Mouse (Mus musculus) MEL (cell line): ENCODE measurements around the gene 1700013G24Rik.

Experiments
- CHD2 ChIP-seq: IDR thresholded peaks from 2 replicates; pipeline ENCODE4 v1.6.1; 2011; ENCODE audit warnings: low read length, improper control_type of control experiment
- CTCF ChIP-seq, 3 experiments: IDR thresholded peaks in 2 of 3; conservative IDR thresholded peaks in 1 of 3; 2 replicates each; pipeline ENCODE4 v1.5.1; 2011 to 2012; ENCODE audit warnings: low read length in 3 of 3, low read depth in 2 of 3, mild to moderate bottlenecking in 2 of 3, improper control_type of control experiment in 1 of 3, inconsistent platforms in 1 of 3, mixed read lengths in 1 of 3, moderate library complexity in 1 of 3; ENCODE audit not compliant: control insufficient read depth in 1 of 3, insufficient read depth in 1 of 3, poor library complexity in 1 of 3, severe bottlenecking in 1 of 3
- E2F4 ChIP-seq: IDR thresholded peaks from 2 replicates; pipeline ENCODE4 v1.6.1; 2011; ENCODE audit warnings: low read depth, low read length, improper control_type of control experiment, borderline replicate concordance
- GATA1 ChIP-seq: IDR thresholded peaks from 2 replicates; pipeline ENCODE4 v1.6.1; 2011; ENCODE audit warnings: low read depth, low read length, improper control_type of control experiment
- HCFC1 ChIP-seq: IDR thresholded peaks from 2 replicates; pipeline ENCODE4 v1.6.1; 2012; ENCODE audit warnings: low read depth, mild to moderate bottlenecking, inconsistent platforms, low read length, improper control_type of control experiment, moderate library complexity
- MEF2A ChIP-seq: IDR thresholded peaks from 2 replicates; pipeline ENCODE4 v1.6.1; 2014; ENCODE audit warnings: low read depth, mild to moderate bottlenecking, inconsistent platforms, low read length, improper control_type of control experiment; ENCODE audit not compliant: poor library complexity, insufficient replicate concordance, severe bottlenecking; ENCODE audit errors: extremely low read depth
- MXI1 ChIP-seq: IDR thresholded peaks from 2 replicates; pipeline ENCODE4 v1.6.1; 2011; ENCODE audit warnings: mild to moderate bottlenecking, low read depth, low read length, improper control_type of control experiment
- MYC ChIP-seq: IDR thresholded peaks from 2 replicates; pipeline ENCODE4 v1.6.1; 2011; ENCODE audit warnings: low read depth, mild to moderate bottlenecking, low read length, improper control_type of control experiment, moderate library complexity
- POLR2A ChIP-seq, 2 experiments: IDR thresholded peaks; 2 replicates each; pipeline ENCODE4 v1.6.1; 2011 to 2012; ENCODE audit warnings: low read length in 2 of 2, mild to moderate bottlenecking in 2 of 2, control low read depth in 1 of 2, improper control_type of control experiment in 1 of 2, low read depth in 1 of 2, moderate library complexity in 1 of 2; ENCODE audit not compliant: control insufficient read depth in 1 of 2, insufficient read depth in 1 of 2, poor library complexity in 1 of 2
- RCOR1 ChIP-seq: IDR thresholded peaks from 2 replicates; pipeline ENCODE4 v1.6.1; 2012; ENCODE audit warnings: low read depth, mild to moderate bottlenecking, inconsistent platforms, low read length, improper control_type of control experiment
- TCF12 ChIP-seq: IDR thresholded peaks from 2 replicates; pipeline ENCODE4 v1.6.1; 2014; ENCODE audit warnings: low read depth, mild to moderate bottlenecking, inconsistent platforms, low read length, improper control_type of control experiment, moderate library complexity
- USF1 ChIP-seq: IDR thresholded peaks from 2 replicates; pipeline ENCODE4 v1.6.1; 2014; ENCODE audit warnings: low read depth, mild to moderate bottlenecking, inconsistent platforms, low read length, improper control_type of control experiment, moderate library complexity
- USF2 ChIP-seq, 2 experiments: IDR thresholded peaks; 2 replicates each; pipeline ENCODE4 v1.6.1; 2011 to 2012; ENCODE audit warnings: improper control_type of control experiment in 2 of 2, low read length in 2 of 2, borderline replicate concordance in 1 of 2, inconsistent platforms in 1 of 2, low read depth in 1 of 2, mild to moderate bottlenecking in 1 of 2; ENCODE audit not compliant: insufficient read depth in 1 of 2
- ZNF384 ChIP-seq: IDR thresholded peaks from 2 replicates; pipeline ENCODE4 v1.6.1; 2012; ENCODE audit warnings: low read depth, mild to moderate bottlenecking, inconsistent platforms, low read length, improper control_type of control experiment

DNA sequence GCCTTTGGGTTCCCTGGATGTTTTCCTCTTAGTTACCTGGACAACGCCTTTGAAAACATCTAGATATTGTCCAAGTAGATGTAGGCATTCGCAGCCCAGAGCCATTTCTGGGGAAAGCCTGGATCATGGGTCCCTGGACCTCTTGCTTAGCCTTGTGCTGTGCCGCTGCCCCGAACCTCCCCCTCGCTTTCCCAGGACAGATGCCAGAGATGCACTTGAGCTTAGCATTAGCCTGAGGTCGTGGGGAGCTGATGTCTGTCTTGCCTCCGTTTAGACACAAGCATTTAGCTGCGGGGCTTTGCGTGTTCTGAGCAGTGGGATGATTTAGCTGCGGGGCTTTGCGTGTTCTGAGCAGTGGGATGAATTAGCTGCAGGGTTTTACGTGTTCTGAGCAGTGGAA is 47.1 kb downstream of the 1700013G24Rik start:
- TF ChIP-seq POLR2A (IDR thresholded peaks at IDR 0.05; ENCODE audit: control insufficient read depth in 1 of 2, insufficient read depth in 1 of 2, low read depth in 1 of 2, low read length in 2 of 2, poor library complexity in 1 of 2) (no peak), MXI1 (no peak), CTCF (IDR thresholded peaks at IDR 0.05 in 2 of 3, conservative IDR thresholded peaks at IDR 0.05 in 1 of 3; ENCODE audit: control insufficient read depth in 1 of 3, insufficient read depth in 1 of 3, low read depth in 2 of 3, low read length in 3 of 3, poor library complexity in 1 of 3, severe bottlenecking in 1 of 3) (no peak), MEF2A (no peak), RCOR1 (no peak), E2F4 (no peak), ZNF384 (no peak), GATA1 (no peak), USF2 (IDR thresholded peaks at IDR 0.05; ENCODE audit: borderline replicate concordance in 1 of 2, insufficient read depth in 1 of 2, low read depth in 1 of 2, low read length in 2 of 2) (no peak), CHD2 (no peak), USF1 (no peak), HCFC1 (no peak), MYC (no peak), TCF12 (no peak)
